Mouse (Mus musculus): ENCODE data around the gene Fam129b. TPM values are rescaled to one million over a fixed set of nuclear protein-coding genes. Genes with fewer than 3 reads are reported as not detected.

Fam129b gene
- total RNA-seq, 4 experiments from 2014 or later: 21.8 to 39.3 (median 32.1) TPM

DNA sequence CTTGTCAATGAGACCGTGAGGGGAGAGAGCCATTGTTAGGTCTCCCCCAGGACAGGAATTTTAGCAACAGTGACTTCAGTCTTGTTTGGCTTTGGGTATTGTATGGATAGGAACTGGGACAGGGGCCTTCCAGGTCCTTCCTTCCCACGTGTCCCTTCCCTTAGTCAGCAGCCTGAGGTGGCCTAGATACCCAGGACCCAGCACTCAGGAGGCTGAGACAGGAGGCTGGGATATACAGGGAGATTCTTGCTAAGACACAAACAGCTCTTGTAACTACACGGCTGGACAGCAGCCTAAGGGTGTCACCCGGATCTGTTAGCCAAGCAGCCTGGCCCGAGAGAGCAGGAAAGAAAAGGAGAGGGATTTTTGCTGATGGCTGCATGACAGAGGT is 16.3 kb upstream of the Fam129b start:
- no peak for DNase-seq (ENCODE audit: low spot score in 2 of 2)

DNA sequence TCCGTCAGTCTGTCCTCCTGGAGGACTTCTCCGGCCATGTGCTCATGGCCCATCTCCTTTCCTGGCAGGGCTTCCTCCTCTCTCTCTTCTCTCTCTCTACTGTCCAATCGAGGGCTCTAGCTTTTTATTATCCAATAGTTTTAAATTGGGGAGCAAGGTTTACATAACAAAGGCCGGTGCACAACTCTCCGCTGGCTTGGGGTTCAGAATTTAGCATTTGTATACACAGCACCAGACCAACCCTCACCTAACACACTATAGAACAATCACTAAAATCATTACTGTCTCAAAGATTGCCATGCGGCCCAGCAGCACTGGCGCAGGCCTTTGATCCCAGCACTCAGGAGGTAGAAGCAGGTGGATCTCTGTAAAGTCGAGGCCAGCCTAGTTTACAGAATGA is 15.1 kb upstream of the Fam129b start:
- no peak for DNase-seq (ENCODE audit: low spot score in 2 of 2)

- DNase-seq (ENCODE audit: low spot score in 2 of 2): no peak
Observed at GRCm38 (mm10) chr2:32863317-32863716, 12.6 kb upstream of the Fam129b start.

GRCm38 (mm10) chr2:32864755-32865154 is 11.2 kb upstream of the Fam129b start:
- DNase-seq (ENCODE audit: low spot score in 2 of 2): no peak

GRCm38 (mm10) chr2:32867354-32867753 is 8.6 kb upstream of the Fam129b start:
- DNase-seq (ENCODE audit: low spot score in 2 of 2): no peak

- DNase-seq (ENCODE audit: low spot score in 2 of 2): no peak
Observed at GRCm38 (mm10) chr2:32869721-32870274, 6.1 kb upstream of the Fam129b start.

DNA sequence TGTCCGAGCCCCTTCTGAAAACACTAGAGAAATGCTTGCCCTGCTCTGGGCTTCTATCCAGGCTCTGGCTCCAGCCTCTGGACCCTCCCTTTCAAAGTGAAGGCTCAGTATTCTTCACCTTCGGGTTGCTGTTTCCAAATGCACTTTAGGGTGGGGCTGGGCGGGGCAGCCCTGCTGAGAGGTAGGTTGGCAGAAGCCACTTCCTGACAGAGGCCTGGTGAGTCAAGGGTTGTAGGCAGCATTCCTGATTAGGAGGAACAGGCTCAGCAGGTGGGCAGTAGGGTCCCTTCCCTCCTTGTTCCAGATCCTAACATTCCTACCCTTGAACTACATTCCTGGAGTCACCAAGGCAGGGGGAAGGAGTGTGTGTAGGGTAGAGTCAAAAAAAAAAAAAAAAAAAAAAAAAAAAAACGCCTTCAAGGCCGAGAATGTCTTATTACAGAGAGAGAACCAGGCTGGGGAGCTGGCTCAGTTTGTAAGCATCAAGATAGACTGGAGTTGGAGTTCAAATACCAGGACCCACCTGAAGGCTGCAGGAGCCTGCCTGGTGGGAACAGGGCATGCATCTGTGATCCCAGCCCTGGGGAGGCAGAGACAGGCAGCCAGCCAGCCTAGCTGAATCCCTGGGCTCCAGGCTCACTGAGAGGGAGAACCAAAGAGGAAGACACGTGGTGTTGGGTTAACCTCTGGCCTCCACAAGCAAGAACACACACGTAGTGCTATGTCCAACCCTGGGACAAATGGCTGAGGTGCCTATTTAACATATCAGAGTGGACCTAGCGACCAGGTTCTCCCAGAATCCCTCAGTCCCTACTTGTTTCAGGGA is 5.4 kb upstream of the Fam129b start:
- DNase-seq (ENCODE audit: low spot score in 2 of 2): no peak

GRCm38 (mm10) chr2:32874070-32874469 is 1.8 kb upstream of the Fam129b start:
- no peak for DNase-seq (ENCODE audit: low spot score in 2 of 2)

GRCm38 (mm10) chr2:32874951-32875674 is 801 bp upstream of the Fam129b start:
- DNase-seq (ENCODE audit: low spot score in 2 of 2): no peak

DNA sequence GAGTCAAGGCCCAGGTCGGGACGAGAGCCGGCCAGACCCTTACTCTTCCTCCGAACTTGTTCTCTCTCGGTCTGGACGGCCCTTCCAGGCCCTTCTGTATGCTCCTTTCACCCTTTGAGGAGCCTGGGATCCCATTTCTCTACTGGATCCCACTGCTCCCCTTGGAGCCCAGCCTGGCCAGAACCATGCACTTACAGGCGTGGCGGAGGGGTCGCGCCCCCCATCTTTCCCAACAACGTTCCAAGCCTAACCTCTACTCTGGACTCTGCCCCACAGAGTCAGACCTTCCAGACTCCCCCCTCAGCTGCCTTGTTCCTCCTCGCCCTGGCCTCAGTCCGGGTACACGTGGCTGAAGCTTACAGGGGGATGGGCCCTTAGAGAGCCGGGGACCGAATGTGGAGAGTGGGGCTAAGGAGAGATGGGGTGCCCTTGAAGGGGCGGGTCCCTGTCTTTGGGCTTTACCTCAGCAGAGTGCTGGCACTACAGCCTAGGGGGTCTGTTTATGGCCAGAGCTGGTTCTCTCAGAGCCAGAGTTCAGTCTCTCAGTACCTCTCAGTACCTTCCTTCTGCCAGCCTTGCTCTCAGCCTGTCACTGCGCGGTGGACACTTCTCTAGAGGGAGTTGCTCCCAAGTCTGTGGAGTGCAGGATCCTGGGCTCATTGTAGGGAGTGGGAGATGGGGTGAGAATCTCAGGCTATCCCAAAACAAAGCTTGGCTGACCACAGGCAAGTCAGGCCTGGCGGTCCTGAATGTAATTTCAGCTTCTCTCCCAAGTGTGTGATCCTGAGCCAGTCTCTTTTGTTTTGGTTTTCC is 782 bp downstream of the Fam129b start:
- DNase-seq (ENCODE audit: low spot score in 2 of 2): no peak

- DNase-seq (ENCODE audit: low spot score in 2 of 2): no peak
Observed at GRCm38 (mm10) chr2:32877303-32877702, 1.4 kb downstream of the Fam129b start.

GRCm38 (mm10) chr2:32877761-32878393 is 2.0 kb downstream of the Fam129b start:
- no peak for DNase-seq (ENCODE audit: low spot score in 2 of 2)

GRCm38 (mm10) chr2:32878396-32878795 is 2.5 kb downstream of the Fam129b start:
- DNase-seq (ENCODE audit: low spot score in 2 of 2): no peak

DNA sequence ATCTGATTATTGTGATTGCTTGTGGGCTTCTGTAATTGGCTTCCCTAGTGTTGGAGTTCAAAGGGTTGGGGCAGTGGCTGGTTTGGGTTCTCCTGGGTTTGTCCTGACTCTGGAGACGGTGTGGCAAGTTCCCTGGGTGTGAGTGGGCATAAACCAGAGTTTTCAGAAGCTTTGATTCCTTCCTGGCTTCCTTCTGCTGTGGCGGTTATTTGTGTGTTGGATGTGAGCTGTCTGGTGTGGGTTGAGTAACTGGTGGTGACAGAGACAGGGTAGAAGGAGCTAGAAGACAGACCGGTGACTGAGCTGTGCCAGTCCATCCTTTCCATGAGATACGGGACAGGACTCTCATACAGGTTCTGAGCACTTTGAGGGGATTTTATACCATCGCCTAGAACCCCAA is 3.7 kb downstream of the Fam129b start:
- DNase-seq (ENCODE audit: low spot score in 2 of 2): no peak

- no peak for DNase-seq (ENCODE audit: low spot score in 2 of 2)
Observed at GRCm38 (mm10) chr2:32881054-32881453, 5.1 kb downstream of the Fam129b start.

GRCm38 (mm10) chr2:32881723-32882122 is 5.8 kb downstream of the Fam129b start:
- no peak for DNase-seq (ENCODE audit: low spot score in 2 of 2)

DNA sequence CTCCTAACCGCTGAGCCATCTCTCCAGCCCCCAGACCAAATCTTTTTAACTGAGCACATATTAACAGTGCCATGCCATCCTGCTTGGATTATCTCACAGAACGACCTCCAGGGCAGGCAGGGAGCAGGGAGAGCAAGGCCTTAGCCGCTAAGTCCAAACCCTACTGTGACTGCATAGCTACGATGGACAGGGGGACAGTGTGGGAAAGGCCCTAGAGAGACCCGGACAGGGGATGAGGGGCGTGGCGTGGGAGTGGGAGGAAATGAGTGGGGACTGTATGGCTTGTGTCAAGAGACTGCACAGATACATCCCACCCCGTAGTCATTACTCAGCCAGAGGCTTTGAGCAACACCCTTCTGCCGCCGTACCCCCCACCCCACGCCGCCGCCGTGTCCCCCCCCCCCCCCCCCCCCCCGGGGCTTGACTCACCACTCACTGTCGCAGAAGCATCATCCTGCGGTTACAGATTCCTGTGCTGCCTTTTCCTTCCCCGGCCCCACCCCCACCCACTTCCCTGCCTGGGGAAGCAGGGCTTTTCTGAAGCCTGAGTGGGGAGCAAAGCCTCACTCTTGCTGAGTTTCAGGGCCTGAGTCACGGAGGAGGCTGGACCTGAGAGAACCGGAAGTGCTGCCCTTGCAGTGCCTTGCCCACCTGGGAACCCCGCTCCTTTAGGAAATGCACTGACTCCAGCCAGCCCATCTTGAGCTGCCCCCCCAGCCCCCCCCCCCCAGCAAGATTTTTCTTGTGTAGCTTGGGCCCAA is 6.5 kb downstream of the Fam129b start:
- DNase-seq (ENCODE audit: low spot score in 2 of 2): no peak

- DNase-seq (ENCODE audit: low spot score in 2 of 2): no peak
Observed at GRCm38 (mm10) chr2:32884745-32885144, 8.8 kb downstream of the Fam129b start.

DNA sequence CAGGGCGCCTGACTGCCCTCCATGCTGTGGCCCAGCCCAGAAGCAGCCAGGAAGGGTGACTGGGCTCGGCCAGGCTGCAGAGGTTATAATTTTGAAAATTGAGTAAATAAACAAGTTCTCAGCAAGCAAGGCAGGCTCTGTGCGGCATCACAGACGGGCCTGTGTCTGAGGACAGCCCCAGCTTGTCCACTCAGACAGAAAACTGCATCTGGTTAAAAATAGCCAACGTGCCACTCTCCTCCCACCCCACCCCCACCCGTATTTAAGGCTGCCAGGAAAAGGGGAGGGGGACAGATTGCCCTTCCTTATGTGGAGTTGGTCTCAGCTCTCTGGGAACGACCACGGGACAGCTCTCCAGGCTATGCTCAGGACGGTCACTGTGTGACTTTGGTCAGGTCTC is 12.1 kb downstream of the Fam129b start:
- no peak for DNase-seq (ENCODE audit: low spot score in 2 of 2)

GRCm38 (mm10) chr2:32888551-32888950 is 12.6 kb downstream of the Fam129b start:
- DNase-seq (ENCODE audit: low spot score in 2 of 2): no peak
